Mouse (Mus musculus) B cell, adult (primary cell): ENCODE data around the gene Lactb. TPM values are rescaled to one million over a fixed set of nuclear protein-coding genes. Genes with fewer than 3 reads are reported as not detected.

Experiments used
- total RNA-seq: library from RNA; stranded (reverse); gene quantifications from 4 replicates; pipeline ENCODE4 v1.2.4, GENCODE M21; 2023; ENCODE audit not compliant: inconsistent age

Lactb gene
- 30.0 to 35.5 TPM (median 30.5 TPM) in 4 replicates for total RNA-seq

GRCm38 (mm10) chr9:66975239-66975645 is at the start of gene Lactb:
Gene Lactb (minus strand): TSS chr9:66975484.

GRCm38 (mm10) chr9:66945647-66946641 is 29.3 kb downstream of the Lactb start, which contains the start of gene Rps27l:
Gene Rps27l (plus strand): TSS chr9:66946086.

GRCm38 (mm10) chr9:66919382-66919971 is 55.8 kb downstream of the Lactb start, which contains the start of gene Rab8b:
Gene Rab8b (minus strand): TSS chr9:66919687.

Other genes starting within 250 kb of the Lactb start
- gene Aph1b, start 180.0 kb downstream of the Lactb start, total RNA-seq, result 1.2 to 2.1 TPM (median 1.5 TPM) in 4 replicates
- 0.24 TPM in 1 of 4 replicates, not detected in the others for gene Gm10647, start 178.4 kb downstream of the Lactb start, total RNA-seq
- gene Aph1c, start 140.8 kb downstream of the Lactb start, total RNA-seq, result 0.55 to 2.1 TPM (median 0.59 TPM) in 4 replicates
- 32.3 to 36.6 TPM (median 35.3 TPM) in 4 replicates for gene Rab8b, start 55.8 kb downstream of the Lactb start, total RNA-seq
- 45.1 to 54.9 TPM (median 46.7 TPM) in 4 replicates for gene Rps27l, start 29.4 kb downstream of the Lactb start, total RNA-seq
- gene Tpm1, start 73.9 kb upstream of the Lactb start, total RNA-seq, result 41.7 to 54.4 TPM (median 44.3 TPM) in 4 replicates